Mouse (Mus musculus): ENCODE results near the gene Colgalt2.
"Not testable (repeated sequence)": the region's sequence is repeated elsewhere in the genome, so short reads cannot be mapped to it uniquely, and the experiment has no call there.

The Colgalt2 gene

GRCm38 (mm10) chr1:152416306-152416904, 16.8 kb downstream of the Colgalt2 start:
- no peak for DNase-seq (ENCODE audit: low read depth, low spot score)

GRCm38 (mm10) chr1:152417602-152418001, 18.0 kb downstream of the Colgalt2 start:
- DNase-seq (ENCODE audit: low read depth, low spot score): no peak

DNA sequence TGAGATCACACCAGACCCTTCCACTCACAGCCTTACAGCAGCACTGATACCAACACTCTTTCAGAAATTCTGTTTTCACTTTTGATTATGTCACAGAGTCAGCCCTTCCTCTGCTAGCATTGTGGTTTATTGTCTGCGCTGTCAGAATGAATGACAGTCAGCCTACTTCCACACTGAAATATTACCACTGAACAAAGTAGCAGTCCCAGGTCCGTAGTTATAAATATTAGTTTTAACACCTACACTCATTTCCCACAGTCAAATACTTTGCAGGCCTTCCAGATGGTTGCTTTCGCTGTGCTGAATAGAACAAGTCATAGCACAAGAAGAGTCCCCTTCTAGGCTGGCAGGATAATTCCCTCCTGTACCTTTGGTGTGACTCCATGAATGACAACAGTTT, 22.7 kb downstream of the Colgalt2 start:
- no peak for DNase-seq (ENCODE audit: low read depth, low spot score)

- no peak for DNase-seq (ENCODE audit: low read depth, low spot score)
Measured at GRCm38 (mm10) chr1:152423052-152423451, 23.4 kb downstream of the Colgalt2 start.

GRCm38 (mm10) chr1:152427912-152428581, 28.4 kb downstream of the Colgalt2 start:
- DNase-seq (ENCODE audit: low read depth, low spot score): peak; percentile 20

- DNase-seq (ENCODE audit: low read depth, low spot score): no peak
Measured at GRCm38 (mm10) chr1:152429805-152430204, 30.2 kb downstream of the Colgalt2 start.

DNA sequence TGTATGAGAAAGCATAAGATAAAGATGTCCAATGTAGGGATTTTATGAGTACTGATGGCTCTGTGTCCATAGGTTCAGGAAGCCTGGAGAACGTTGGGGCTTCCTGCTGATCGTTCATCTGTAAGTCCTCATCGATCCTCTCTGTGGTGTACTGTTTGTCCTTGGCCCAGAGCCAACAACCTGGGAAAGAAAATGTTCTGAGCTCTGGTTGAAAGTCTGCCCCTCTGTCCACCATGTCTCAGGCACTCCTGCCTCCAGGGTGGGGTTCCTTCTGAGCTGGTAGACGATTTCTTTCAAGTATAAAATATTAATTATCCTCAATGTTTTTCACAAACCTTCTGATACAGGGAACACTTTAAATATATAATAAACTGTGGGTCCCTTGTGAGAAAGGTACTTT, 34.5 kb downstream of the Colgalt2 start:
- DNase-seq (ENCODE audit: low read depth, low spot score): no peak

DNA sequence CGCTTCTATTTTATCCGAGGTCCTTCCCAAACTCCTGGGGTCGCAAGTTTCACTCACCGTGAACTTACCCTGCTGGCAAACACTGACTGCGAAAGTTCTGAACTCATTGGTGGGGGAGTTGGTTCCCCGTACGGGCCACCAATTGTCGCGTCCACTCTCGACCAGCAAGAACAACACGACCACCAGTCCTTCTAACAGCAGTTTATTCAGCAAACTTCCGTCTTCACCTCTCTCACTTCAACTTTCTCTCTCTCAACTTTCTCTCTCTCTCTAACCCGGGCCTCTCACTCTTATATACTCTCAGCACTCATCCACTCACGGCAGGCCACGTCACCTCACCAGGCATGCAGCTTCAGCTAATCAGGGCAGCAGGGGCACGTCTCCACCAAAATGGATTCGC, 37.9 kb downstream of the Colgalt2 start:
- DNase-seq (ENCODE audit: low read depth, low spot score): not testable (repeated sequence)

- no peak for DNase-seq (ENCODE audit: low read depth, low spot score)
Measured at GRCm38 (mm10) chr1:152439408-152439807, 39.8 kb downstream of the Colgalt2 start.

DNA sequence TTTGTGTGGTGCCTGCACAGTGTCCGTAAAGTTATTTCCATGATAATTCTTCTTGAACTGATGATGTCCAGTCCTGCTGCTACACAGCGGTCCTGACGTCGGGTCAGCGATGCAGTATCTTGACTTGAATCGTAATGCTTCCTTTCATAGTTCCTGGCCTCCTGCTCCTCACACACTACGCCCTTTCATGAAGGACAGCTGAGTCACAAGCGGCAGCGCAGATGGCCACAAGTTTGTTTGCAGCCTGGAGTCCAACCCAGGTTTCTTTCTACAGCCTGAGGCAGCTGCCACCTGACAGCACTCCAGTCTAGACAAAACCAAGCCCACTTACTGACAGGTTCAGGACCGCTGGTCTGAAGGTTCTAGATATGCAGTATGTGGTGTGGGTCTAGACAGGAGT, 40.2 kb downstream of the Colgalt2 start:
- no peak for DNase-seq (ENCODE audit: low read depth, low spot score)

DNA sequence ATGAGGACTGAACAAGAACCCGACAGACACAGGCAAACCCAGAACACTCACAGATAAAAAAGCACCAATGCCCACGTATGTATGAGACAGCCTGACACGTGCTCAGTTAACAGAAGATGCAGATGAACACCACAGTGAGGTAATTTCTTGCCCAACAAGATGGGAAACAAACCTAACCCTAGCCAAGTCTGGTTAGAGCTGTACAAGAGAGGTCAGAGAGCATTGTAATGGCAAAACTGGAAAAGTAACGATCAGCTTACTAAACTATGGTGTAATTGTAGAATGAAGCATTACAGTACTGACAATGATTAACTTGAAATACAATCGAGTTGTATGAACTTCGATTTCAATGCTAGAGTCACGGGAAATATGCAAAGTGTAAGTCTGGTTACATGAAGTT, 45.0 kb downstream of the Colgalt2 start:
- DNase-seq (ENCODE audit: low read depth, low spot score): no peak

DNA sequence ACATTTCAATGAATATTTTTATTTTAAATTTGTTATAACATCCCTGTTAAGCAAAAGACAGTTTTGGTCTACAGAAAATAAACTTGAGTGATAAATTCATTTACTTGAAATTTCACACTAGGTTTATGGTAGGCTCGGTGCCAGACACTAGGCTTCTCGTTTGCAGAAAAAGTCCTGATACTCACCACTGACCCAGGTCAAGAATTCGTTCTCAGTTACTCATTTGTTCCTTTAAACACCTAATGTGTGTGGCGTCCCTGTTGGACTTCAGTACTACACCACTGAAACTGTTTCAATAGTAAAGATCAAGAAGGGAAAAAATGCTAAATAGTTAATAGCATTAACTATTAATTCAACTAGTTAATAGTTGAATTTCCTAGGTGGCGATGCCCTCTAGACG, 46.3 kb downstream of the Colgalt2 start:
- no peak for DNase-seq (ENCODE audit: low read depth, low spot score)

DNA sequence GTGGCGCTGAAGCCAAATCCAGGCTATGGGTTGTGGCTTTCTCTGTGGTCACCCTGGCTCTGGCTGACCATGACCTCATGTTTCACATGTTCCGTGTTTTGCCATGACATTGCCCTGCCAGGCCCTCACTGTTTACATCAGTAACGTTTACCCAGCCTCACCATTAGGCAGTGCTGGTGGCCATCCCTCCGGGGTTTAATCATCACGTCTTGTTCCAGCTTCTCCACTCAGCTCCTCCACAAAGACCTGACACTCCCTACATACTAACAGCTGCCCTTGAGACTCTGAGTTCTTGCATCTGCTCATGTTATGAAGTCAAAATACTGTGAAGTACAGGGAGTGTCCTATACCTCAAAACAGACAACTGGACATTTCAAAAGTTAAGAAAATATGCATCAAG, 54.9 kb downstream of the Colgalt2 start:
- DNase-seq (ENCODE audit: low read depth, low spot score): no peak

DNA sequence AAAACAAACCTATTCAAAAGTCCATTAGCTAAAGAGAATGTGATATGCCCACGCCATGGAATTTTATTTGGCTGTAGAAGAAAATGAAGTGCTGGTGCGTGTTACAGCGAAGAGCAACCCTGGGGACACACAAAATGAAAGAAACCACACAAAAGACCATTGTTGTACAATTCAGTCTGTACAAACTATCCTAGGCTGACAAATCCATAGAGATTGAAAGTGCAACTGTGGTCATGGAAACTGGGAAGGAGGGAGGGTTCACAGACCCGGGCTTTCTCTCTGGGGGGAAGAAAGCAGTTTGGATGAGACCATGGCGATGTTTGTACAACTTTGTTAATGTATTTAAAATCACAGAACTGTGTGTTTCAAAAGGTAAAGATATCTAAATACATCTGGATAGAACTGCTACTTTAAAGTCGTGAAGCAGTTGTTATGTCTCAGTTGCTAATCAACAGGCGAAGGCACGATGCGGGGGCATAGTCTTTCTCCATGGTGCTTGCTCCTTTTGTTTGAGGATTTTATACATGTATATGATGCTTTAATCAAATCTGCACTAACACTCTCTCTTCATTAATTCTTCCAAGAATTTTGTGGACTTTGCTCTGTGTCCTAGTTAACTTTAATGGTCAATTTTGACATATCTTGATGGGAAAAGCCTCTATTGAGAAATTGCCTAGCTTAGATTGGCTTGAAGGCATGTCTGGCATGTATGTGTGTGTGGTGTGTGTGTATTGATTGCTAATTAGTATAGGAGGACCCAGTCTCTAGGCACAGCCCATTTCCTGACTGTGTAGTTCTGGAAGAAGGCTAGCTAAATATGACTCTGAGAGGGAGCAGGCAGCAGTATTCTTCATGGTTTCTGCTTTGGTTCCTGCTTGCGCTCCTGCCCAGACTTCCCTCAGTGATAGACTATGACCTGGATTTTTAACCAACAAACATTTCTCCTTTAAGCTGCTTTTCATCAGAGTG, 55.9 kb downstream of the Colgalt2 start:
- DNase-seq (ENCODE audit: low read depth, low spot score): no peak

DNA sequence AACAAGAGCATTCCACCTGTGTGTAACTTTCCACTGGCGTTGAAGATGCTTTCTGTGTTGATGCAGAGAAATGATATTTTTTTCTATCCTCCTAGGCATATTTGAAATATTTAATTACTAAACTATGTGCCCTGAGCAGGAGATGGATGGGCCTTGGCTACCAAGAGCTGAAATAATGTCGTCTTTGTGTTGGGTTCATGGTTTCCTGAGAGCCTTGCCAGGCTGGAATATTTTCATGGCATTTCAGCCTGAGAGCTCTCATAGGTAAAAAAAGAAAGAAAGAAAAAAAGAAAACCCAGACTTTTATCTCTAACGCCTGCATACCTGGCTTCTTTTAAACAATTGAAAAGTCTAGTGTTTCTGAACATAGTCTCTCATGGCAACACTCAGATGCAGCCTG, 56.6 kb downstream of the Colgalt2 start:
- no peak for DNase-seq (ENCODE audit: low read depth, low spot score)

GRCm38 (mm10) chr1:152457596-152457995, 58.0 kb downstream of the Colgalt2 start:
- no peak for DNase-seq (ENCODE audit: low read depth, low spot score)

DNA sequence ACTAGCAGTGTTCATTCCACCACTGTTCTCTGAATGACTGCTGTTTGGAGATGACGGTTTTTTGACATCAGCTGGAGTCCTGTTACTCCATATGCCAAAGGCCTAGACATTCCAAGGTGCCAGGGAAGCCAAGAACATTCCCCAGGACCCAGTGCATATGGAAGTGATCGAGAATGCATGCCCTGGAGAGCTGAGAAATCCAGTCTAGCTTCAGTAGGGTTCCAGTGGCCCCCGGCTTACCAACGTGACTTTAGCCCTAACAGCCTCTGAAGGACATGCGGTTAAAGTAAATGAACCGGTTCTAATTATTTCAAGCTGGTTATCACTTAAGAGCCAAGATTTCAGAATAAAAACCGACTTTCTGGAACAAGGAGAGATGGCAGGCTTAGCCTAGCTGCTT, 59.4 kb downstream of the Colgalt2 start:
- DNase-seq (ENCODE audit: low read depth, low spot score): no peak

DNA sequence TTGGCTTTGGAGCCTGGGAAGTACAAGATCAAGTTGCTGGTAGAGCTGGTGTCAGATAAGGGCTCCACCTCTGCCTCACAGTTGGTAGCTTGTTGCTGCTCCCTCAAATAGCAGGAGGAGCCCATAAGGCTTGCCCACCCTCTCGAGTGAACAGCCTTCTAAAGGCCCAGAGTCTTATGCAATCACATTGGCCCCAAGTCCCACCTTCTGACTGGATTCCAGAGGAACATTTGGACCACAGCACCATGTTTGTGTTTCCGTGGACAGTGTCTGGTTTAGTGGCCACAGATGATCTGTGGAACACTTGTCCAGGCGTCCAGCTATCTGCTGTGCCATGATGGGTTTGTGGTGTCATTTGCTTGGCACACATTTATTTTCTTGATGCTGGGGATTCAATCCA, 61.3 kb downstream of the Colgalt2 start:
- DNase-seq (ENCODE audit: low read depth, low spot score): no peak

DNA sequence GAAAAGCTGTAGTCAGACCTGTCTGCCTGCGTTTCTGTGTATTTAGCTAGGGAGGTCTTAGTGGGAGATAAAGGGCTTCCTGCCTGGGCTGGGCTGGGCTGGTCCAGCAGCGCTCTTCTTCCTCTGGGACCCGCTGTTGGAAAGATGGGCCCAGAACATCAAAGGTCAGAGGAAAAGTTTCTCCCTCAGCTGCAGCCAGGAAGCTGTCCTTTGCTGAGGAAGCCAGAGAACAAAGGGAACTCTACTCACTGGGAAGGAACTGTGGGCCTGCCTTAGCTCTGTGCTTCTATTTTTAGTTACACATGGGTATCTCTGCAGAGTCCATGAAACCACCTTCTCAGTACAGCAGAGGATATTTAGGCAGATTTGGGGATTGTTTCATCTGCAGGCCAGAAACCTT, 62.2 kb downstream of the Colgalt2 start:
- DNase-seq (ENCODE audit: low read depth, low spot score): no peak

DNA sequence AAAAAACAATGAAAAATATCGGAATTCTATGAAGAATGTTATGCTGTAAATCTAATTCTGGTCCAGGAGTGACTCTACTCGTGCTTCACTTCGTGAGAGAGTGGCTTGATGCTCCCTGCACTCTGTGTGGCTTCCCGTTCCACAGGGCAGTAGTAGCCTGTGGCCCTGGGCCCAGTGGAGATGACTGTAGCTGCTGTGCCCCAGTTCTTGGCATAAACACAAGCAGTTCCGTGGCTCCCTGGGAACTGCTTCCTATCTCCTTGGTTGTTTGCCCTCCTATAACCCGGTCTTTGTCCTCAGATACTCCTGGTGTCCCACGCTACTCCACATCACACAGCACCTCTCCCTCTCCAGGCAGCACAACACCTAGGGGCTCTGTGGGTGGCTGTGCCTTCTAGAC, 62.7 kb downstream of the Colgalt2 start:
- no peak for DNase-seq (ENCODE audit: low read depth, low spot score)

- no peak for DNase-seq (ENCODE audit: low read depth, low spot score)
Measured at GRCm38 (mm10) chr1:152466280-152466679, 66.7 kb downstream of the Colgalt2 start.

- DNase-seq (ENCODE audit: low read depth, low spot score): no peak
Measured at GRCm38 (mm10) chr1:152468443-152468842, 68.8 kb downstream of the Colgalt2 start.

GRCm38 (mm10) chr1:152476126-152476525, 76.5 kb downstream of the Colgalt2 start:
- no peak for DNase-seq (ENCODE audit: low read depth, low spot score)

Measured in retina, postnatal 7 days (tissue).